Mouse (Mus musculus): Measurements from ENCODE around the gene Bora.
"Not testable (repeated sequence)": the region's sequence is repeated elsewhere in the genome, so short reads cannot be mapped to it uniquely, and the experiment has no call there.

Gene Bora

DNA sequence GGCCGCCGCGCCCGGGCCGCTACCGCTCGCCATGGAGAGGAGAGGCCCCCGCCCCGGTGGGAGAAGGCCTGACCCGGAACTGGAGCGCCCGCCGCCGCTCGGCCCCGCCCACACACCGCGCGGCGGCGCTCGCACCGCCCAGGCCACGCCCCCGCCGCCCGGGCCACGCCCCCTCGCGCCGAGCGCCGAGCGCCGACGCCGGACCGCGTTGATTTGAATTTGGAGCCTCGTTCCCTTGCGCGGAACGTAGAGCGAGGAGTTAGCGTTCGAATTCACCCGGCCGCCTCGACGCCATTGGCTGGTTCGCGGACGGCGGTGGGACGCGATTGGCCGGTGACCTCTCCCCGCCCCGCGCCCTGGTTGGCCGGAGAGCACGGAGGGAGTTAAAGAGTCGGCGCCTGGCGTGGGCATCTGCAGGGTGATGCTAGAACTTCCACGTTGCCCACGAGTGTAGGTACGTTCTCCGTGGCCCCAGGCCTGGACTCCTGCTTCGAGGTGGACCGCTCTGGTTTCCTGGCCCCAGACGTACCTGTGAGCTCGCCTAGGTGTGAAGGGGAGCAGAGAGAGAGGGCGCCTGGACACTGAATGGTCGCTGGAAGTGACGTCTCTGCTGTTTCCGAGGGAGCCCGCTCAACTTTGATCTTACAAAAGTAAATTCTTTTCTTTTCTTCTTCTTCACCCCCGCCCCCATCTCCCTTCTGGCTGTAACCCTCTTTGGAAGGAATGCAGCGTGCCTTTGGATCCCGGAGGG is at the start of gene Bora, which contains the start of gene Mzt1:
TSS of gene Bora (plus strand) at position 192 of the 751 bp plus-strand sequence.
TSS of gene Mzt1 (minus strand) at position 104 of the 751 bp plus-strand sequence.
- DNase-seq (ENCODE audit: low read depth, low spot score) = peak; percentile 82

DNA sequence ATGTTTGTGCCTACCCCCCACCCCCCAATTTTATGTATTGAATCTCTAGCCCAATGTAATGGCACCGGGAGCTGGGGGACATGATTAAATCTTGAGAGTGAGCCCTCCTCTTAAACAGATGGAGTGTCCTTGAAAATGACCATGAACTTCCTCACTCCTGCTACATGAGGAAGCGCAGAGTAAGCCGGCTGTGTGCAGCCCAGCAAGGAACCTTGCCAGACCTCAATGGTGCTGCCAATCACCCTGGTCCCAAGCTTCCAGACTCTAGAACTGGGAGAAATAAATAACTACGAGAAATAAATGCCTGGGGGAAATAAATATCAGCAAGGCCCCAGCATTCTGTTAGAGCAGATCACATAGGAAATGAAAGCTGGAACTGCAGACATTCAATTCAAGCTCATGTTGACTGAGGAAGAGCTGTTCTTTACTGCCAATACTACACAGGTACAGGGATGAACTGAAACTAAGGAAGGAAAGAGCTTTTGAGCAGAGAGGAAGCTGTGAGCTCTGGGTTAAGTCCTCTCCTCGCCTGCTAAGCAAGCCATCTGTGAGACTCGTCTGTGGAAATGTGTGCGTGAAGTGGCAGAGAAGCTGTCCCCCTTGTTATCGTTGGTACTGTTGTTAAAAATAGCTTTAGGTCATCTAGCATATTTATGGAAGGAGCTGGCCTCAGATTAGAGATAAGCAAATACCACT is 35.6 kb upstream of the Bora start:
- DNase-seq (ENCODE audit: low read depth, low spot score) = no peak

DNA sequence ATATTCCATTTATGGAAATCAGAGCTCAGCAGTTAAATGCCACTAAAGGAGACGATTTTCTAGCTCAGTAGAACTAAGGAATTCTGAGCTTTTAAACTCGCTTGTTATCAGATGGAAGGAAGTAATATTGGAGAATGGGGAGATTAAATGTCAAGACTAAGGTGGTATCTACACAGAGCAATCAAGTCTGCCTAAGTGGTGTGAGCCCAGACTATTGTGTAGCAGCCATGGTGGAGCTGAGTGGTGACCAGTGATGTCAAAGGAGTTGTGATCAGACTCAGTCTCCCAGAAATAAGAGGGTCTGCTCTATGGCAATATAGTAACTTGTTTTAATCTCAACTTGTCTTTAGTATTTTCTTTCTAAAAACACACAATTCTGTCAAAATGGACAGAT is 35.1 kb upstream of the Bora start:
- DNase-seq (ENCODE audit: low read depth, low spot score) = no peak

DNA sequence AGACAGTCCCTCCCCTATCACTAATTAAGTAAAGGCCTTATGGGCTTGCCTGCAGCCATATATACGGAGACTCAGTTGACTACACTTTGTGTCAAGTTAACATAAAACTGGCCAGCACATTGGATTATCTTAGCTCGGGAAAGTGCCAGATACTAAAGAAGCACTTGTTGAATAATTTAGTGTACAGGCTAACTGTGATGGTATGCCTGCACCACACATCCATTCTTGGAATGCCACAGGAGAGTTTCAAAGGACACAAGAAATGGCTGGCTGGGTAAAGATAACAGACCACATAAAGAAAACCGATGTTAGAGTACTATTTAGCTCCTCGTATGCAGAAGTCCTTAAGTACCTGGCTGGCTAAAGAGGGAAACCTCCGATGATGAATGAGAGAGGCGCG is 27.3 kb upstream of the Bora start:
- DNase-seq (ENCODE audit: low read depth, low spot score) = no peak

DNA sequence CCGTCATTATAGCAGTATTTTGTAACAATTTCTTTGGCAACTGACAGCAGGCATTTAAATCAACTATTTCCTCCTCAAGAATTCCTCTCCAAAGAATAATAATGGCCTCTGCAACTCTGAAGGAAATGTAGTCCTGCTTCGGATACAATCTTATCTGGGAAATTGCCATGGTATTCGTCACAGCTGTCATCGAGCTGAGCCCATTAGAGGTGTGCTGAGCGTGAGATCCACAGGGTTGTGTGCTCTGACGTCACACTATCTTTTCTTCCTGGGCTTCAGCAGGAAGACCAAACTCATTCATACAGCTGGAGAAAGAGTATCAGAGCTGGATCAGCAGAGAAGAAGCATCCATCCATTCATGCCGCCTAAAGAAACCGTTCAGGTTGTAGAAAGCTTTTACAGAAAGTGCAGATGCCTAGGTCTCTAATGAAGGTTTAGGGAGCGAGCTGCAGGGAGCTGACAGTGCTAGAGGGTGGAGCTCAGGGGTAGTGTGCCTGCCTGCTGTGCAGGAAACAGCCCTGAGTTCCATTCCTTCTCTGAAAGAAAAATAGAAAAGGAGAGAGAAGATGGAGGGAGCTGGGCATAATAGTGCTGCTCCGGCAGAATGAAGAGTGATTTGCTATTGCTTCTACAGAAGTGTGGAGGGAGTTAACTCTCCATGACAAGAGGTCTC is 26.8 kb upstream of the Bora start:
- DNase-seq (ENCODE audit: low read depth, low spot score) = no peak

DNA sequence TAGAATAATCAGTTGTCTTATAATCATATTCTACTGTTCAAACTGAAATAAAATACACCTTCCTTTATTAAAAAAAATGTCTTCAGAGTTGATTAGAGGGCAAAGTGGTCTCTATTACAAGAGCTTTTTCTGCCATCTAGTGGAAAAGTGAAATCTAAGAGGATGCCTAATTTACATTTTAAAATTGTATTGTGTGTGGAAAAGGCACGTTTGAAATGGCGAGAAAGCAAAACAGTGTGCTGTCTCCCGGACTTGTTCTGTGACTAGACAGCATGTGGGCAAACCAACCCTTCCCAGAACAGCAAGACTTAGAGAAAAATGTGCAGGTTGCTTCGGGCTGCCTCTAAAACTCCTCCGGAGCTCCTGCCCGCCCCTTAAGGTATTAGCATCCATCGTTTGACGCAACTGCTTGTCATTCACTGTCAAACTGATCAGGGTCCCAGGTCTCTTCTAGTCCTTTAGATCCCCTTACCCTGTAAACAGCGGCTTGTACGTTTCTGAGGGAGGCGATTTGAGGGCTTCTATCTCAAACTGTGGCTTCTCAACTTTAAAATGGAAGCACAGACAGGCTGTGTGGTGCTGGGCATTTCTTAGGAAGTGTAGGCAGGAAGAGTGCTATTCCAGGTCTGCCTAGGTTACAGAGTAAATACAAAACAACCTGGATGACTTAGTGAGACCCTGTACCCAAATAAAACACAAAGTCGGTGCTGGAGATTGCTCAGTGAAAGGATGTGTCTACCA is 23.5 kb upstream of the Bora start:
- DNase-seq (ENCODE audit: low read depth, low spot score) = no peak

DNA sequence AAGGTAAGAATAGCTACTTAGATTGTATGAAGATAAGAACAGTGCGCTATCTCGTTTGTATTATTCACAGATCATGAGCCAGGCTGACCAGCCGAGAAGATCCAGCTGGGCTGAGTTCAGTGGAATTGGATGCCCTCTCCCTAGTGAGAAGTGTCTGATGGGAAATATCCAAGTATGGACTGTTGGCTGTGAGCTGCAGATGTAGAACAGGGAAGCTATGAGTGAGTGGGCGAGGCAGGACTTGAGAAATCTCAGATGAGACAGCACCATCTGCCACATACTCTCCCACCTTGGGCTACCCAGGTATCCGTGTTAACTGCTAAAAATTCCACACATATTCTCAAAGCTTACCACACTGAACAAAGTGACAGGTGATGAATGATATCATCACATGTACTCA is 16.0 kb upstream of the Bora start:
- DNase-seq (ENCODE audit: low read depth, low spot score) = peak; percentile 21

DNA sequence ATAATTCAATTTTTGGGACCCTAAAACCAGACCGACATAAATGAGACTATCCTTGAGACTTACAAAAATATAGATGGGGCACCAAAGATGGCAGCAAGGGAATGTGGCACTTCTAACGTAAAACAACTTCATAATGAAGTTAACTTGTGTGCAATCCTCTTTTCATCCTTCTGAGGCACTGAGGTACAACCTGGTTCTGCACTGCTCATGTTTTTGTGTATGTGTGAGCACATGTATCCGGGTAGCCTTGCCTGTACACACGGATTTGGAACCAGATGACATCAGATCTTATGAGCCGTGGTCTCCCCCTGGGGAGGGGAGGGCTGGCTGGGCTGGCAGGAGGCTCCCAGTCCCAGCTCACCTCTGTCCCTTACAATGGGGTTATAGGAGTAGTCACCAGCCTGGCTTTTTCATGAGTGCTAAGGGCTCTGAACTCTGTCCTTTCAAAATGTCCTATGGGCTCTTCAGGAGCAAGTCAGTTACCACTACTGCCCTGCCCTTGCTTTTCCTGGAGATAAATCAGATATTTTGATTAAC is 14.6 kb upstream of the Bora start:
- no peak for DNase-seq (ENCODE audit: low read depth, low spot score)

DNA sequence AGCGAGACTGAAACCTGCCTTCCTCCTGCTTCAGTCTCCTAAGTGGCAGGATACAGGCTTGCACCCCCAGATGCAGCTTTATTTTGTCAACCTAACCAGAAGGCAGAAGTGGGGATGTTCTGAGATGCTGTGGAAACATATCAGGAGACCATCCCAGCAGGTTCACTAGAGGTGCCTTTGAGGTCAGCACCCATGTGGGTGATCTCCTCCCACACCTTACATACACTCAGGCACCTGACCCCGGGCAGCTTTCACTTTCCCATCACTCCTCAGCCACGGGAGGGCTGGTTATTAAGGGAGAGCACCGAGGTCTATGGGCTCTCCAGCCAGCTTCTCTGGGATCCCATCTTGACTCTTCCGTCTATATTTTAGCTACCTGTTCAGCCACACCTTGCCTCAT is 13.4 kb upstream of the Bora start:
- no peak for DNase-seq (ENCODE audit: low read depth, low spot score)

DNA sequence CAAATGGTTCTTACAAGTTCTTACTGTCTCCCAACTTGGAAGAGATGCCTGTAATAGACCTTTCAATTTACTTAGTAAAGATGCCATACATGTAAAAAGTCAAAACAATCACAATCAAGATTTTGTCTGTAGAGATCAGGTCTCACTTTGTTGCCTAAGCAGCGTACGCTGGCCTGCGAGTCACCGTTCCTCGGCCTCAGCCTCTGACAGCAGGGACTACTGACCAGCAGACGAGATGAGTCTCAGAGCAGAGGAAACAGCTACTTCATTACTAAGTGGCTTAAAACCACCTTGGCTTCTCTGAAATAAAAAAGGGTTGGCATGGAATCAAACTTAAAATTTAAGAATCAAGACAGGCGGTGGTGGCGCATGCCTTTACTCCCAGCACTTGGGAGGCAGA is 11.2 kb upstream of the Bora start:
- not testable (repeated sequence) for DNase-seq (ENCODE audit: low read depth, low spot score)

DNA sequence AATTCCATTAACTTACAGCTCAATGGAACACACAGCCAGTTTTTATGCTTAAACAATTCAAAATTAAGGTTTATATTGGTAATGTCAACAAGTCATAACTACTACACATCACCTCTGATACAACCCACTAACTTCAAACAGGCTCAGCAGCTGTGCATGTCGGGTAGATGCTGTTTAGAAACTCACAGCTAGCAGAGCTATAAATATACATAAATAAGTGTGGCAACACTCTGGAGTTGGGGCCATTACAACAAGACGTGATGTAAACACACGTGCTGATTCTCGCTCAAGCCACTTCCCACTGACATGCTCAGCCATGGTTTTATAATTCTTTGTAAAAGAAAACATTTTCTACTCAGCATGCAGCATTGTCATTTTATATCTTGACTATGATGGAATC is 10.0 kb upstream of the Bora start:
- no peak for DNase-seq (ENCODE audit: low read depth, low spot score)

DNA sequence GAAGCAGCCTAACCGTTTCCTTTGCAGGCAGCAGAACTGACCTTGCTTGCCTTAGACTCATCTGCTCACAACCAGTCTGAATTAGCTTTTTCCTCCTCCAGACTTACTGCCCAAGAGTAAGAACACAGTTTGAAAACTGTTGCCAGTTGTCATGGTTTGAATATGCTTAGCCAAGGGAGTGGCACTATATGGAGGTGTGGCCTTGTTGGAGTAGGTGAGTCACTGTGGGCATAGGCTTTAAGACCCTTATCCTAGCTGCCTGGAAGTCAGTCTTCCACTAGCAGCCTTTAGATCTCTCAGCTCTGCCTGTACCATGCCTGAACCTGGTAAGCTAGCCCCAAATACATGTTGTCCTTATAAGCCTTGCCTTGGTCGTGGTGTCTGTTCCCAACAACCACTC is 8.3 kb upstream of the Bora start:
- no peak for DNase-seq (ENCODE audit: low read depth, low spot score)

DNA sequence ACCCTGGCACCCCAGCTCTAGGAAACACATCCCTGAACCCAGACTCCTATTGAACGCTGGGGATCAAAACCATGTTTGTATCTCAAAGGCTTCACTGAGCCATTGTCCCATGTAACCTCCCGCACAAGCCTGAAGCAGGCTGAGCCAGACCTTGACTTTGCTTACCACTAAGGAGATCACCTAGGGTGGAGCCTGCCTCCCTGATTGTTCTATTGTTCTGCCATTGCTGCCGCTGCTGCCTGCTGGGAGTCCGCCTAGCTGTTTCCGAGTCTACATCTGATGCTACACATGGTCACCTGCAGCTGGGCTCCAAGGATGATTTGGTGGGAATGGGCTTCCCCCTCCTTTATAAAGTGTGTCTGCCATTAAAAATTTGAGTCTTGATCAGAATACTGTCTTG is 6.7 kb upstream of the Bora start:
- not testable (repeated sequence) for DNase-seq (ENCODE audit: low read depth, low spot score)

DNA sequence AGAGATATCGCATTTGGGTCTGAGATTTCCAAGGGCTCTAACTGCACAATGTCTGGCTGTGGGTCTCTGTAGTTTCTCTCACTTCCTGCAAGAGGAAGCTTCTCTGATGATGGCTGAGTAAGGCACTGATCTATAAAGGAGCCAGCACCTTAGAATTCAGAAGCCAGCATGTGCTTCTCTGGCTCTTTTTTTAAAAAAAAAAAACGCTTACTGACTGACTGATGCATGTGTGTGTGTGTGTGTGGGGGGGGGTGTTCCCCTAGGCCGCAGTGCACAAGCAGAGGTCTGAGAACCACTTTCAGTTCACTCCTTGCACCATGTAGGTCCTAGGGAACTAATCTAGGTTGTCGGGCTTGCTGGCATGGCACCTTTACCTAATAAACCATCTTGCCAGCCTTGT is 4.6 kb upstream of the Bora start:
- DNase-seq (ENCODE audit: low read depth, low spot score) = no peak

DNA sequence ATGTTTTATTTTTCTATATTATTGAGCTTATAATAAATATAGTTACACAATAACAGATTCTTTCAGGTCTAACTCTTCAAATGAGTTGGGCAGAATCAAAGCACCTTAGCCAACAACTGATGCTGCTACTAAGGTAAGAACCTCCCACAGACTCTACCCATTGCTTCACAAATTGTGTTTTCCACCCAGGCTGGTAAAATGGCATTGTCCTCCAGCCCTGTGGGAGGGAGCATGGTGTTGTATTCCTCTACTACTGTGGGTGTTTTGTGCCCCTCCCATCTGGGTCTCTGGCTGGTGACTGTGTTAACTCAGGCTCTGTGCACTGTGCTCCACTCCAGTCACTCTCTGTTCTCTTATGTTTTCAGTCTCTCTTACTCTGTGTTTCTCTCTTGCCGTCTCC is 2.5 kb upstream of the Bora start:
- no peak for DNase-seq (ENCODE audit: low read depth, low spot score)

DNA sequence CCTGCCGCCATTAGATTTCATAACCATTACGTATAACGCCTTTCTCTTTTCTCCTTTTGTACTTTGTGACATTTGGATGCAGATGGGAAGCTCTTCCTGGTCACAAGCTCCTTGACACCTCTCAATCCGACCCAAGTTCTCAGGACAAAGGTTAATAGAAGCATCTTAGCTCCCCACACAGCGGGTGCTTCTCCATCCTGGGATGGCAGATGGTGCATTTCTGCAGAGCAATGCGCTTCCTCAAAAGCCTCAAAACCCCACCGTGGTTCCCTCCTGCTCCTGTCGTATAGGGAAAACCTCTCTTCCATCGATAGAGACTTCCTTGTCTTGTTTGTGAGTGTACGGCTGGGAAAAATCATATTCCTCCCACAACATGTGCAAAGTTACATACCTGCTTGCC is 1.9 kb upstream of the Bora start:
- DNase-seq (ENCODE audit: low read depth, low spot score) = no peak

DNA sequence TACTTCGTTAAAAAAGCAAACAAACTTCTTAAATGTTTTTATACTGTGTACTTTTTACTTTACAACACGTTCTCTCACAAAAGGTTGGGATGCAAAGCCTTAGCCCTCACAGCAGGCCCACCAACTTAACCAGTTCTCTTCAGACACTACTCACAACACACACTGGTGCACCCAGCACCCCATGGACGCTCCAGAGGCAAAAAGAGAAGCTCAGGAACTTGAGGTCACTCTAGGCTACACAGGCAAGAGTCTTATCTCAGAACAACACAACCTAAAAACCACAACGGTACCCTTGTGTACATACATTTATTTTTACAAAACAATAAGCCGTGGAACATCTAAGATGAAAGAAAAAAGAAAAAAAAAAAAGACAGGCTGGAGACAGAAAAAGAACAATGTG is 1.3 kb upstream of the Bora start:
- DNase-seq (ENCODE audit: low read depth, low spot score) = no peak

DNA sequence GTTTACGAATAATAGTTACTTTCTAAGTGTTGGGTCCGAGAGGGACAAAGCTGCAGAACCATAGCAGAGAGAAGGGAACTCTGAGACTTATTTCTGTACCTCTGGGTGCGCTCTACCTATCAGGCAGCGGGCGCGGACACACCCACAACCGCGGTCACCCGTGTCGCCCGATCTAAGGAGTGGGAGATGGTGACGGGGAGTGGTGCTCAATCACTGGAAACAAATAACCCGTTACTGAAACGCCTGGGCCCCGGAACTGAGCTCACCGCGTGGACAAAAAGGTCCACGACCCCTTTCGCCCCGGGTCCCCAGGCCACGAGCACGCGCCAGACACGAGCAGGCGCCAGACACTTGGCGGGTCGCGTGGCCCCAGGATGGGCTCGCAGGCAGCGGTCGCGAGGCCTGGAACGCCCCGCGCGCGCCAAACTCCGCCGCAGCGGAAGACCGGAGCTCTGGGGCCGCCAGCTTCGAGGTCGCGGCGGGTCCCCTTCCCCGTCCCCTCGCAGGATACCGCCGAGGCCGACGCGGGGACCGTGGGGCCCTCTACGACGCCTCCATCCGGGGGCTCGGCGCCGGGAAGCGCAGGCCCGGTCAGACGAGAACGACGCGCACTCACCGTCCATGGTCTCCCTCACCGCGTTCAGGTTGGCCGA is 518 bp upstream of the Bora start:
- no peak for DNase-seq (ENCODE audit: low read depth, low spot score)

DNA sequence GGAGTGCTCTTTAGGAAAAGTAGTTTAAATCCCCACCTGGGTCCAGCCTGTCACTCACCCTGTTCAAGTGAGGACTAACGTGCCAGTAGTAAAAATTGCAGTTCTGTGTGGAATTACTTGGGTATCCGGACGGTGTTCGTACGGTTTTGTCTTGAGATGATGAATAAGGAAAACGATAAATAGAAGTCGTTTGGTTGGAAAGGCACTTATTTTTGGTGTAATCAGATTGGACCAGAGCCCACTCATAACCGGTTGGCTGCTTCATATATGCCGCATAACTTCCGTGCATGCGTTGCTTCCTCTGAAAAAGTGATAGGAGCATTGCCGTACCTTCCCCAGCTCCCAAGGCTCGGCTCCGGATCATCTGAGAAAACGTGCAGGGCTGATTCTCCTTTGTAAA is 760 bp downstream of the Bora start:
- DNase-seq (ENCODE audit: low read depth, low spot score) = no peak

DNA sequence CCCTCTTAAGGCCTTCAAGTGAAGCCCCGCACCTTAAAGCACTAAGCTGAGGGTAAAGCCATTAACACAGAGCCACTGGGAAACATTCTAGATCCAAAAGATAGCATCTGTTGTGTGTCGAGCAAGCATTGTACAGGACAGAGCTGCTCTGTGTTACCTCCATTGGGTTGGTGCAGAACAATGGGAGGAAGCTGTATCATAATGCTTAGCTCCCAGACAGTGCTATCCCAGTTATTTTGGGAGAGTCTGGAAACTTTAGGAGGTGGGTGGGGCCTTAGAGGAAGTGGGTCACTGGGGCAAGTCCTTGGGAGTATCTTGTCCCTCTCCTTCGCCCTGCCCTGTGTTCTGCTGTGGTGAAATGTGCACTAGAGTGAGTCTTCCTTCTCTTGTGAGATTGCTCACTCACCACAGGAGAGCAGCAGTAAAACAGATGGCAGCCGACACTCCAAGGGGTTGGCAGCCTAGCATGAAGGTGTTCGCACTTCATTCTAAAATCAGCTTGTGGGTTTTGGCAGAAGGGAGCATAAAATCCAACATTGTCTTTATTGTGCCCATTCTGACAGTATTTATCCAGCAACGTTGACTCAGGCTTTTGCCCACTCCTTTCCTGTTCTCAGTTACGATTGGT is 13.1 kb downstream of the Bora start:
- DNase-seq (ENCODE audit: low read depth, low spot score) = peak; percentile 43

DNA sequence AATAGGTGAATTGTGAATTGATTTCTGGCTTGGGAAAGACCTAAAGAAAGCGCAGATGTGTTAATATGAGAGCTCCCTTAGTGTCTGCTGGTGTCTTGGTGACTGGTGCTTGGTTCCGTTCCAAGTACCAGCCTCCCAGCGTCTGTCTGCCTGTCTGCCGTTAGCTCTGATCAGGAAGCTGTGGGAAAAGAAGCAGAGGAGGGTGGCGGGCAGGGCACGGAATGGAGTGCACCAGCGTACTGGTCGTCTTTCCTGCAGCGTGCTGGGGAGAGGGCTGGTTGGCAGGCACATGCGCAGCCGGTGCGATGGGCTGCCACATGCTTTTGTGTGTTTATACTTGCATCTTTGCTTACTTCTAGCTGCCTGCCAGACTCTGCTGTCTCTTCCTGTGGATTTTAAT is 14.6 kb downstream of the Bora start:
- peak; percentile 48 for DNase-seq (ENCODE audit: low read depth, low spot score)

Measured in telencephalon, adult 2 months (tissue).